Mouse (Mus musculus) E14TG2a.4 (cell line): ENCODE results near the gene L3mbtl3.

Experiments
- CTCF ChIP-seq: conservative IDR thresholded peaks from 2 replicates; pipeline ENCODE4 v1.5.1; 2014; ENCODE audit warnings: low read length
- NANOG ChIP-seq: IDR thresholded peaks from 2 replicates; pipeline ENCODE4 v1.6.1; 2014; ENCODE audit warnings: borderline replicate concordance, low read length, mixed read lengths

DNA sequence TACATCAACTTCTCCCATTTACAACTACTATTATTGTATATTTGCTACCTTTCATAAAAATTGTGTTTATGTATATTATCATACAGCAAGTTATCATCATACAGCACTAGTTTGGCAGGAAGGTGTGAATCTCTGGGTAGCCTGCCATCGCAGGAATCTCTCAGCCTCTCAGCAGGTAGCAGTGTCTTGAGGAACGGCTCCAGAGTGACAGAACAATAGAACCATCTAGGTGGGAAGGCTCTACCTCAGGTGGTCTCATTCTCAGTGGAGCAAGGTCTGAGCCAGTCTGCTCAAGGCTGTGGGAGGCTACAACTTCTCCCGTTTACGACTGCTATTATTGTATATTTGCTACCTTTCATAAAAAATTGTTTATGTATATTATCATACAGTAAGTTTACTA, 22.0 kb downstream of the L3mbtl3 start:
- TF ChIP-seq CTCF (no peak), NANOG (peak; percentile 88)
